ENCODE assay signal across 10 mouse cellular contexts in the genomic region with DNA sequence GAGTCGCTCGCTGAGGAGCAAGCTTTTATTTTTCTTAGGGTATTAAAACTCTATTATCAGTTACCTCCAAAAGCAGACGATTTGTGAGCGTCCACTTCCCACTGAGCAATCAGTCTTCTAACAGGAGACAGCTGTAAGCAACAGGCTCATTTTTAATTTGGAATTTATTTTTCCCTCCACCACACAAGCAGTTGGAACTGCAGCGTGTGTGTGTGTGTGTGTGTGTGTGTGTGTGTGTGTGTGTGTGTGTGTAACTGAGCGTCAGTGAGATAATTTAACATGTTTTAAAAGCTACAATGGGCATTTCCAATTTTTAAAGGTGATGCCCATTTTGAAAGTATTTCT.
DNase-seq lines count a peak whose midpoint lies in the region; ATAC-seq lines count a peak whose summit lies in the region.
"Had no signal": no experiment of that assay in that cellular context is flagged by ENCODE, and none has a peak within 500 bp of the region (broad histone marks: within the 10 kb centered on the region; RNA-seq: fewer than 3 reads in every experiment).

No protein-coding gene starts in this region.

- H3K27me3 ChIP-seq in kidney, embryonic 14.5 days (ENCODE audit: control insufficient read depth, insufficient read depth, low read length), result no peaks in the 10 kb centered on the region
- H3K27me3 ChIP-seq in embryonic facial prominence, embryonic 11.5 days (ENCODE audit: control insufficient read depth, insufficient read depth, low read length), result no peaks in the 10 kb centered on the region
- H3K27me3 ChIP-seq in forebrain, embryonic 15.5 days, result no peaks in the 10 kb centered on the region
- H3K27me3 ChIP-seq in midbrain, embryonic 10.5 days (ENCODE audit: low read depth, poor library complexity, severe bottlenecking), result no peaks in the 10 kb centered on the region
- H3K27me3 ChIP-seq: liver, embryonic 13.5 days had no signal

- no peak overlapping the region for H3K9ac ChIP-seq in kidney, embryonic 14.5 days (ENCODE audit: low read depth, low read length)
- peak overlapping the region; percentile 18; the same call in 1 of the 2 replicates for H3K9ac ChIP-seq in embryonic facial prominence, embryonic 11.5 days (replicated peaks; ENCODE audit: low read length)
- H3K9ac ChIP-seq in forebrain, embryonic 15.5 days (replicated peaks), result no peak overlapping the region
- H3K9ac ChIP-seq: liver, embryonic 13.5 days had no signal

- H3K4me1 ChIP-seq in kidney, embryonic 14.5 days (ENCODE audit: control insufficient read depth, insufficient read depth, low read length), result peaks cover 15% of the 10 kb centered on the region
- H3K4me1 ChIP-seq in embryonic facial prominence, embryonic 11.5 days (ENCODE audit: control insufficient read depth, insufficient read depth, low read length), result peaks cover 2% of the 10 kb centered on the region
- peaks cover 24% of the 10 kb centered on the region for H3K4me1 ChIP-seq in forebrain, embryonic 15.5 days
- peaks cover 15% of the 10 kb centered on the region for H3K4me1 ChIP-seq in midbrain, embryonic 10.5 days
- H3K4me1 ChIP-seq: liver, embryonic 13.5 days had no signal

- peak overlapping the region; percentile 52; the same call in 1 of the 2 replicates for H3K27ac ChIP-seq in kidney, embryonic 14.5 days (ENCODE audit: low read depth, low read length)
- H3K27ac ChIP-seq in embryonic facial prominence, embryonic 11.5 days (replicated peaks; ENCODE audit: low read depth, low read length), result peak overlapping the region; percentile 90
- peak overlapping the region; percentile 58; the same call in 1 of the 2 replicates for H3K27ac ChIP-seq in forebrain, embryonic 15.5 days (replicated peaks)
- peak overlapping the region; percentile 58 for H3K27ac ChIP-seq in midbrain, embryonic 10.5 days (replicated peaks)
- H3K27ac ChIP-seq: liver, embryonic 13.5 days had no signal

- no peaks in the 10 kb centered on the region for H3K9me3 ChIP-seq in kidney, embryonic 14.5 days (ENCODE audit: control insufficient read depth, low read length)
- H3K9me3 ChIP-seq in embryonic facial prominence, embryonic 11.5 days (replicated peaks; ENCODE audit: control insufficient read depth, low read length), result no peaks in the 10 kb centered on the region
- H3K9me3 ChIP-seq in forebrain, embryonic 15.5 days, result 0 out of 2 replicates have a peak, but pooled peaks cover 1% of the 10 kb centered on the region
- H3K9me3 ChIP-seq in midbrain, embryonic 10.5 days (replicated peaks), result no peaks in the 10 kb centered on the region
- H3K9me3 ChIP-seq: liver, embryonic 13.5 days had no signal

- no peak overlapping the region for H3K4me3 ChIP-seq in kidney, embryonic 14.5 days (ENCODE audit: low read length)
- H3K4me3 ChIP-seq in embryonic facial prominence, embryonic 11.5 days (ENCODE audit: low read depth, low read length), result no peak overlapping the region
- H3K4me3 ChIP-seq in forebrain, embryonic 15.5 days, result no peak overlapping the region
- peak overlapping the region; percentile 18; the same call in 1 of the 2 replicates for H3K4me3 ChIP-seq in midbrain, embryonic 10.5 days
- H3K4me3 ChIP-seq: liver, embryonic 13.5 days had no signal

- peak; percentile 62; the same call in 1 of the 2 replicates for ATAC-seq in kidney, embryonic 14.5 days (ENCODE audit: low FRiP score, low TSS enrichment)
- ATAC-seq in embryonic facial prominence, embryonic 11.5 days (replicated peaks; ENCODE audit: insufficient number of reproducible peaks, low FRiP score, low TSS enrichment, low read depth), result peak; percentile 39; the same call in 1 of the 2 replicates
- ATAC-seq in forebrain, embryonic 15.5 days (replicated peaks), result peak; percentile 53; the same call in 1 of the 2 replicates
- no peak for ATAC-seq in megakaryocyte-erythroid progenitor cell, adult 5-6 weeks (replicated peaks; ENCODE audit: low FRiP score, low TSS enrichment, poor library complexity, severe bottlenecking)
- no peak for ATAC-seq in inflammation-experienced regulatory T-cells, adult 6 months

- H3K4me2 ChIP-seq in kidney, embryonic 14.5 days (replicated peaks; ENCODE audit: low read depth, low read length), result peak overlapping the region; percentile 23; the same call in 1 of the 2 replicates
- H3K4me2 ChIP-seq in embryonic facial prominence, embryonic 11.5 days (ENCODE audit: low read depth, low read length), result no peak overlapping the region; the same call in 1 of the 2 replicates
- H3K4me2 ChIP-seq in forebrain, embryonic 15.5 days (replicated peaks), result peak overlapping the region; percentile 13; the same call in 1 of the 2 replicates
- H3K4me2 ChIP-seq: liver, embryonic 13.5 days had no signal

- WGBS in kidney, embryonic 14.5 days, result 9% methylated on average over 6 of the region's 6 CpGs
- 6% methylated on average over 6 of the region's 6 CpGs for WGBS in embryonic facial prominence, embryonic 11.5 days
- under 1% methylated on average over 6 of the region's 6 CpGs for WGBS in forebrain, embryonic 15.5 days
- 35% methylated on average over 6 of the region's 6 CpGs for WGBS in midbrain, embryonic 10.5 days

- no peak for DNase-seq in kidney, adult 9 months
- DNase-seq in embryonic facial prominence, embryonic 11.5 days (ENCODE audit: low spot score), result no peak
- no peak for DNase-seq in midbrain, embryonic 10.5 days (ENCODE audit: low spot score)
- no peak for DNase-seq in spleen, postnatal 4 days (ENCODE audit: low spot score in 2 of 2)
- DNase-seq: liver, embryonic 13.5 days; spleen, adult 18-20 months had no signal

- H3K36me3 ChIP-seq in kidney, embryonic 14.5 days (ENCODE audit: control insufficient read depth, insufficient read depth, low read length), result no peaks in the 10 kb centered on the region
- H3K36me3 ChIP-seq in embryonic facial prominence, embryonic 11.5 days (replicated peaks; ENCODE audit: control insufficient read depth, insufficient read depth, low read depth, low read length), result no peaks in the 10 kb centered on the region
- no peaks in the 10 kb centered on the region for H3K36me3 ChIP-seq in forebrain, embryonic 15.5 days
- H3K36me3 ChIP-seq in midbrain, embryonic 10.5 days, result no peaks in the 10 kb centered on the region
- H3K36me3 ChIP-seq: liver, embryonic 13.5 days had no signal

Comparison
In these comparisons a context has a peak if more than half of its experiments do, and no peak if none do; other contexts are left out.
1. ATAC-seq: peak in kidney, embryonic 14.5 days (single experiment), embryonic facial prominence, embryonic 11.5 days (single experiment) and forebrain, embryonic 15.5 days (single experiment); none in megakaryocyte-erythroid progenitor cell, adult 5-6 weeks (single experiment) and inflammation-experienced regulatory T-cells, adult 6 months (single experiment).
2. Peak in every context shown above with its lines, with median percentiles within 50 percentile points of each other: H3K27ac ChIP-seq.